Mouse (Mus musculus) adipocyte (in vitro differentiated cells): ENCODE measurements around the gene Wwc1.
"Not testable (repeated sequence)": the region's sequence is repeated elsewhere in the genome, so short reads cannot be mapped to it uniquely, and the experiment has no call there.

ENCODE experiments used
- DNase-seq: peaks from one replicate; pipeline ENCODE4 v3.0.0-alpha.2; 2016; ENCODE audit warnings: low spot score

The Wwc1 gene

GRCm38 (mm10) chr11:35878559-35878897 lies 101.8 kb downstream of the Wwc1 start:
- DNase-seq = no peak

- DNase-seq = peak; percentile 7
Observed at GRCm38 (mm10) chr11:35877651-35878558, 102.4 kb downstream of the Wwc1 start.

- DNase-seq = no peak
Observed at GRCm38 (mm10) chr11:35873624-35874244, 106.6 kb downstream of the Wwc1 start.

- no peak for DNase-seq
Observed at GRCm38 (mm10) chr11:35870961-35871360, 109.4 kb downstream of the Wwc1 start.

GRCm38 (mm10) chr11:35866140-35866539 lies 114.2 kb downstream of the Wwc1 start:
- DNase-seq = no peak

- no peak for DNase-seq
Observed at GRCm38 (mm10) chr11:35864981-35865604, 115.2 kb downstream of the Wwc1 start.

- DNase-seq = no peak
Observed at GRCm38 (mm10) chr11:35863653-35864052, 116.7 kb downstream of the Wwc1 start.

- DNase-seq = no peak
Observed at GRCm38 (mm10) chr11:35857395-35858067, 122.8 kb downstream of the Wwc1 start.

- no peak for DNase-seq
Observed at GRCm38 (mm10) chr11:35856359-35857040, 123.8 kb downstream of the Wwc1 start.

GRCm38 (mm10) chr11:35855567-35855966 lies 124.8 kb downstream of the Wwc1 start:
- DNase-seq = no peak

GRCm38 (mm10) chr11:35854941-35855340 lies 125.4 kb downstream of the Wwc1 start:
- DNase-seq = no peak

- DNase-seq = no peak
Observed at GRCm38 (mm10) chr11:35853651-35854050, 126.7 kb downstream of the Wwc1 start.

- peak; percentile 49 for DNase-seq
Observed at GRCm38 (mm10) chr11:35852731-35853130, 127.6 kb downstream of the Wwc1 start.

- no peak for DNase-seq
Observed at GRCm38 (mm10) chr11:35844299-35844698, 136.0 kb downstream of the Wwc1 start.

- not testable (repeated sequence) for DNase-seq
Observed at GRCm38 (mm10) chr11:35842560-35842959, 137.8 kb downstream of the Wwc1 start.

- no peak for DNase-seq
Observed at GRCm38 (mm10) chr11:35841738-35842325, 138.5 kb downstream of the Wwc1 start.

- DNase-seq = not testable (repeated sequence)
Observed at GRCm38 (mm10) chr11:35840806-35841205, 139.5 kb downstream of the Wwc1 start.

- no peak for DNase-seq
Observed at GRCm38 (mm10) chr11:35840282-35840681, 140.0 kb downstream of the Wwc1 start.

- peak; percentile 85 for DNase-seq
Observed at GRCm38 (mm10) chr11:35838345-35839338, 141.7 kb downstream of the Wwc1 start.
